Mouse (Mus musculus) embryonic fibroblast, embryonic 13.5 days (primary cell): ENCODE results near the gene Rbms3.

Experiments
- CTCF ChIP-seq: IDR thresholded peaks from 2 replicates; pipeline ENCODE4 v1.5.1; 2011; ENCODE audit warnings: mild to moderate bottlenecking, control low read depth, low read length, moderate library complexity, borderline replicate concordance; ENCODE audit not compliant: insufficient read depth
- POLR2A ChIP-seq: IDR thresholded peaks from 2 replicates; pipeline ENCODE4 v1.6.1; 2011; ENCODE audit warnings: low read depth, mild to moderate bottlenecking, control low read depth, low read length, moderate library complexity

- TF ChIP-seq POLR2A (no peak), CTCF (no peak)
Observed at GRCm38 (mm10) chr9:116703119-116703518, 926.6 kb downstream of the Rbms3 start.
